Mouse (Mus musculus) kidney, adult 8-10 months (tissue): Measurements from ENCODE around the gene Cdc42ep4.

Experiments
- DNase-seq, 2 experiments: peaks; one replicate each; pipeline ENCODE4 v3.0.0; 2022

Cdc42ep4 gene

DNA sequence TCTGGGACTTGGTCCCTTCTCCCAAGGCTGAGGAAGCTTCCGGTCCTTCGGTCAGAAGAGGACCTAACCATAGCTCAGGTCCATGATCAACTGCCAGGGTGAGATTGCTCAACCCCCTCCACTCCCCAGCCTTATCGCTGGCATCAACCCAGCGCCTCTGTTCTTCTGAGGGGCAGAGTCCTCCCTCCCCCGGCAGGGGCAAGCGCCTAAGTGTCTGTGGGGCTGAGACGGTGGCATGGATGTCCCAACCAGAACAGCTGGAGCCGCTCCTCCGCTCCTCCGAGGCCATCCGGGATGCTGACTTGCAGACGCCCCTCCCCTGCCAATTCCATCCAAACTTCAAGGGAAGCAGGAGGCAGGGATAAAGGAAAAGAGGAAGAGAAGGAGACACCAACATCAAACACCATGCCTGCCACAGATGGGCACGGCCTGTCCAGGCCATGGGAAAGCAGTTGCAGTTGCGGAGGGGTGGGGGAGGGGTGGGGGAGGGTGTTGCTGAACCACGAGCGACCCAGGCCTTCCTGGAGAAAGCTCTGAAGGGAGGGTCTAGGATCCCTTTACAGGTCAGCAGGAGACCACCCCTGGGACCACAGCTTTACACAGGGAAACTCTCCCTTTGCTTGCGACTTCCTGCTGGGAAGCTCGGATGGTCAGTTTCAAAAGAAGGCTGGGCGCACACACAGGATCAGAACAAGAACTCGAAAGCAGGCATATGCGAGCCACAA is 2.7 kb downstream of the Cdc42ep4 start:
- no peak for DNase-seq

GRCm38 (mm10) chr11:113747725-113748380 is 3.8 kb downstream of the Cdc42ep4 start:
- DNase-seq: no peak

DNA sequence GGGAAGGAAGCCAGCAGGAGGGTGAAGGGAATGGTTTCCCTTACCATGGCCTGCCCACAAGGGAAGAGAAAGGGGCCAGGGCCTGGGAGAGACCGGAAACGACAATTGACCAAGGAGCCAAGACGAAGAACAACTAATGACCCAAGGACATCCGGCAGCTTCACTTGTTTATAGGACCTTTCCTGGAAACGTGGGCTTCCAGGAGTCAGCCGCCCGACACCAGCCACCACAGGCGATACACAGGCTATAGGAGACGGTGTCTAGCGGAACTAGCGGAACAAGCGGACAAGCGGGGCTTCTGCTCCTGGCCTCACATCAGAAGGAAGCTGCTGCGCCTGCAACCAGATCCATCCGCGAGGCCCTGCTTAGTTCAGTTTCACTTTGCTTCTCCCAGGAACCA is 4.6 kb downstream of the Cdc42ep4 start:
- peak; percentile 55 to 66 for DNase-seq

GRCm38 (mm10) chr11:113745961-113746360 is 5.7 kb downstream of the Cdc42ep4 start:
- DNase-seq: no peak

- no peak for DNase-seq
These were observed 8.7 kb downstream of the Cdc42ep4 start for GRCm38 (mm10) chr11:113742998-113743397.

DNA sequence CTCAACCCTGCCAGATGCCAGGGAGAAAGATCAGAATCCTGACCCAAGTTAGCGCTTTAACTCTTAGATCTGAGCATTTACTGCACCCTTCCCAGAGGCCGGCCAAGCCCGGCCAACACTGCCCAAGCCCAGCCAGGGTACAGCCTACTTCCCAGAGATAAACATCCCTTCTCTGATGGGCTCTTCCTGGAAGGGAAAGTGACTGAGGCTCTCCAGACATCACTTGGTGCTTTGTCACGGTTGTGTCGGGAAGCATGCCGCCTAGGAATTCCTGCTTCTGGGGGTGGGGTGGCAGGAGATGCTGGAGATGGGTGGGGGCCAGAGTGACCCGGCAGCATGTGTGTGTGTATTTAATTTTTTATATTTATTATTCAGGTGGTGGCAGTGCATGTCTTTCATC is 11.6 kb downstream of the Cdc42ep4 start:
- DNase-seq: no peak

- peak; percentile 89 to 92 for DNase-seq
These were observed 12.5 kb downstream of the Cdc42ep4 start for GRCm38 (mm10) chr11:113739213-113739612.

- no peak for DNase-seq
These were observed 13.8 kb downstream of the Cdc42ep4 start for GRCm38 (mm10) chr11:113737912-113738311.

DNA sequence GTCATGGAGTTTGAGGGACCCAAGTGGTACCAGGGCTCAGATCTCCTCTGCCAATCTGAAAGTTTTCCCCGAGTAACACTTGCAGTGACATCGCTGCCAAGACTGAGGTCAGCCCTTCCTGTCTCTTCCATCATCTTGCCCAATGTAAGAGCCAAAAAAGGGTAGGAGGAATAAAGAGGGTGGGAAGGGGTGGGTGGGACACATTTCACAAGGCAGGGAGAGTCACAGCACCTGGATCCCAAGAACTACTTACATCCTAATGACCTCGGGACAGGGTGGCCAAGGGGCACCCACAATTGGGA is 14.2 kb downstream of the Cdc42ep4 start:
- no peak for DNase-seq

DNA sequence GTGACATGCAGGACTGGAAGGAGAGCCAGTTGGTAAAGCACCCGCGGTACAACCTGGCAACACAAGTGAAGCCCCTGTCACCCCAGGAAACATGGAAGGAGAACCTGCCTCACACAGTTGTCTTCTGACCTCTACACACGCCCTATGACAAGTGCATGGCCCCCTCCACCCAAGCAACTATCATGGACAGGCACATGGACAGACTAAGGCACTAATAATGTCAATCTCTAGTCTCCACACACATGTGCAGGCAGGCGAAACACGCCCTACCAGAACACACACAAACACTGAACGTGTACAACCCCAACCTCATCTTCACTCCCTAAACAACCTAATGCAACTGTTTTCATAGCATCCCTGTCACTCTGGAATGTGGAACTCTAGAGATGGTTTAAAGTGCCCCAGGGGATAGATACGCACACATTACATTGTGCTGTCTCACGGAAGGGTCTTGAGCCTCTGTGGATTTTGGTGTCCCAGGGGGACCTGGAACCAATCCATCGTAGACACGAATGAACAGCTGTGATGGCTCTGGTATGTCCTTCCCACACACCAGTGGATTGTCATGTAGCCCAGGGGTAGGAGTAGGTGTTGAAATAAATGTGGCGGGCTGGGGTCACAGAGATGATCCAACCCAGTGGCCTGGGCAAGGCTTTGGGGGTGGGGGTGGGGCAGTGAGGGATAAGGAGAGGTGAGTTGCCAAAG is 14.7 kb downstream of the Cdc42ep4 start:
- no peak for DNase-seq

GRCm38 (mm10) chr11:113735151-113735550 is 16.5 kb downstream of the Cdc42ep4 start:
- no peak for DNase-seq

DNA sequence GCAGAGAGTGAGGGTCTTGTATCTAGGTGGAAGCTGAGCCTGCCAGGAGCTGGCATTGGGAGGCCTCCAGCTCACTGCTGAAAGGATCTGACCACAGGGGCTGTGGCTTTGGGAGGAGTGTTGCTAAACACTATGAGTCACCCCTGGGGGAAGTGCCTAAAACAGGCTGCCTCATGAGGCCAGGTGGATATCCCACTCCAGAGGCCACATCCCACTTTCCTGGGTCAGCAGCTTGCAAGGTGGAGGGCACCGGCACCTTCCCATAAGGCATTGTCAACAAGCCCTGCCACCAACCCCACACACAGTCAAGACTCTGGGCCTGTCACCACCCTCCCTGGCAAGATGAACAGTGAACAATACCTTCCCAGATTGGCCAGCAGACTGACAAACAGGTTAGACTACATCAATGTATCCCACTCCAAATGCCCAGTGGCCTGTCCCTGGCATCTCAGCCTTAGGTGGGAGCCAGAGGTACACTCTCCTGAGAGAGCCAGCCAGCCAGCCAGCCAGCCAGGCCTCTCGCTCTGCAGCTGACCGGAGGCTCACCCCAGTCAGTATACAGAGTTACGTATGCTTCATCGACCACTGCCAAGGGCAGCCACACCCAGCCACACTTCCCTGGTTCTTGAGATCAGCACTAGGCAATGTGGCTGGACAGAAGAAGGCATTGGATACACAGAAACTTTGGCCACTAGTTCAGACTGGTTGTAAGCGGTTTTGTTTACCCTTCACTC is 17.9 kb downstream of the Cdc42ep4 start:
- no peak for DNase-seq

DNA sequence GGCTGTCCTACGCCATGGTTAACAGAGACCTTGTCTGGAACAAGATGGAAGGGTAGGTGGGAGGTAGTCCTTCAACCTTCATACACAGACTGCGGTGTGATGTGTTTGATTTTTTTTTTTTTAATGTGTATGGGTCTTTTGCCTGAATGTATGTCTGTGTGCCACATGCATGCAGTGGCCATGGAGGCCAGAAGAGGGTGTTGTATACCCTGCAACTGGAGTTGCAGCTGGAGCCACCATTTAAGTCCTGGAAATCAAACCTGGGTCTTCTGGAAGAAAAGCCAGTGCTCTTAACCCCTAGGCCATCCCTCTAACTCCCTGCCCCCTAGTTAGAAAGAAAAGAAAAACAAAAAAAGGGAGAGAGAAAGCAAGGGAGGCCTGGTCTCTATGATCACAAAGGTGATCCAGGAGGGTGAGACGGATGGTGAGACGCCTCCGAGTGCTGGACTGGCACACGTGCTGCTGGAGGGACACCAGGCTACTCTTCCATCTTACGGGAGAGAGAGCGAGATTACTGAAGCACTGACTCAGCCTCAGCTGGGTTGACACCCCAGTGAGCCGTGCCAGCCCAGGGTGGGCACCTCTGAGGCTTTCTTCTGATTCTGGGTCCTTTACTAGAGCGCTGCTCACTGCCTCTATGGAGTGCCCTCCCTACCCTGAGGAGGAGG is 19.6 kb downstream of the Cdc42ep4 start:
- DNase-seq: no peak

- DNase-seq: no peak
These were observed 20.8 kb downstream of the Cdc42ep4 start for GRCm38 (mm10) chr11:113730879-113731278.

GRCm38 (mm10) chr11:113729917-113730316 is 21.8 kb downstream of the Cdc42ep4 start:
- peak in 1 of 2 experiments; percentile 39 for DNase-seq

- DNase-seq: no peak
These were observed 22.4 kb downstream of the Cdc42ep4 start for GRCm38 (mm10) chr11:113729239-113729638.

DNA sequence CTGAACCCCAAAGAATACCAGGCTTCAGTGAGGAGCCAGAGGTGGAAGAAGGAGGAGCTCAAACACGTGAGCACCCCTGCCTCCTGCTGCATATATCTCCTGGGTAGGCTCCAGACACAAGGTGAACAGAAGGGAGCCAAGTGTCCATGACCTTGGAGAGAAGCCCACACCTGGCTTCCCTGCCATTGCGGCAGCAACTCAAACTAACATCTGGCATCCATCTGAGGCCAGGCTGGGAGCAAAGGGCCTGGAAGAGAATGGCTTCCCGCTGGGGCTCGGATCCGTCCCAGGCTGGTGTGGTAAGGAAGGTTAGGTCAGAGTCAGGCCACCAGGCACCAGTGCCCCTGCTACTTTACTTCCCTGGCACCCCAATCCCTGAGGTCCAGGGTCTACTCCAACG is 23.7 kb downstream of the Cdc42ep4 start:
- no peak for DNase-seq

DNA sequence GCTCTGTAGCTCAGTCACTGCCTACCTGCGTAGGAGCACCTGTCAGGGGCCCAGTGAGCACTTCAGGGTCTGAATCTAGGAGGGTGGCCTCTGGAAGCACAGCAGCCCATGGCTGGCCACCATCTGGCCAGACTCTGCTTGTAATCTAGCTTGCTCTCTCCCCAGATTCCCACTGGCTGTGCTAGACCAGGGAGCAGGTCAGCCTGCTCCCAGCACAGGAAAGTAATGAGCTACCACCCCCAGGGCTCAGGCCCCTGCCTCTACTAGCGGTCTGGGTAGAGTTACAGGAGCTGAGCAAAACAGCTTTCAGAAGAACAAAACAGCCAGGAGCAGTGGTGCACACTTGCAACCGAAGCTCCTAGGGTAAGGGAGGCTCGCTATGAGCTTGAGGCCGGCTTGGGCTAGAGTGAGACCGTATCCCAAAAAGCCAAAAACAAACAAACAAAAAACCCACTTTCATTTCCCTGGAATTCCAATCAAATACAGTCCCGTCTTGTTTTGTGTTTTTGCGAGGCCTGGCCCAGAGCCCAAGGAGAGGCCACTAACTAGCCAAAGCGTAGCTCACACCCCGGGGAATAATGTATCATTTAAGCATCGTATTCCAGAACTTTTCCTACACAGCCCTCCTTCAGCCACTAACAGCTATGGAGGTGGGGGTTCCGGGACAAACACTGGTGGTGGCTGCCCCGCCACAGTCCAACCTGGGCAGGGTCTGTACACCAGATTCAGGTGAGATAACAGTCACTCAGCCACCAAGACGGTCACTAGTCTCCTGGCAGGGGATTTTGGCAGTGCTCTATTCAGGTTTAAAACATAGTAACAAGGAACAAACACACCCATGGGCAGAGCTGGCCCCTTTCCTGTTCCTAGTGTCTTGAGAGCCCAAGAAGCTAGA is 24.4 kb downstream of the Cdc42ep4 start:
- DNase-seq: no peak

DNA sequence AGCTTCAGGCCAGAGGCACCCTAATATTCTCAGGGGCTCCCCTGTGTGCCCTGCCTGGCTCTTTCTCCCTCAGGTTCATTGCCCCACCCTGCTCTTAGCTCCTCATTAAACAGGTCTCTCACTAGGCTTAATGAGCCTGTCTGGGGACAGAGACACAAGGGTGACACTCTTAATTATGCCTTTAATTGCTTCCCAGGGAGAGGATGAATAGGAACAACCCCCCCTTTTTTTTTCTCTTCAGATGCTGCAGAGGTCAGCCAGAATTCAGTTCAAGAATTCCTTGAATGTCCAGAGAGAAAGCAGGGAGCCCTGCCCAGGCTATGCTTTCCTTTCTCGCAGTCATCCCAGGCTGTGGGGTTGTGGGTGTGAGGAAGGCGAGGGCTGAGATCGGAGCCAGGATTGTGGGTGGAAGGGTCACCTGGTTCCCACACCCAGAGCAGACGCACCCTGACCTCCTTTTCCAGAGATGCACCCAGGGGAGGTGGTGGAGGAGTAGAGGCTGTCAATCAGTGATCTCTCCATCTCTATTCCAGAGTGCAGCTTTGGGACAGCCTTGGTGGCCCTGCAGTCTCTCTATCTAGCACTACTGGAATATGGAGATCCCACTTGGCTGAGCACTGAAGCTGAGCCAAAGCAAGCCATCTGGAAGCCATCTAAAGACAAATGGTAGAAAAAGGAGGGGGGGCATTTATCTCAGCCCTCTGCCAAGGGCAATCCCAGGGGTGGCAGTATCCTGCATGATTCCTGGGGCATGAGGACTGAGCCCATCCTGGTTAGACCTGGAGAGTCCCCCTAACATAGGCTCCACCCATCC is 26.2 kb downstream of the Cdc42ep4 start:
- no peak for DNase-seq

GRCm38 (mm10) chr11:113722405-113723090 is 29.1 kb downstream of the Cdc42ep4 start:
- no peak for DNase-seq
